In genomic region chr6:30804389-30805052, GRCm38 (mm10) we compare ENCODE assay signal across 8 mouse cellular contexts.
DNase-seq lines count a peak whose midpoint lies in the region; ATAC-seq and TF ChIP-seq lines count a peak whose summit lies in the region.
"Not testable (repeated sequence)": the region's sequence is repeated elsewhere in the genome, so short reads cannot be mapped to it uniquely, and the experiment has no call there.

No protein-coding gene starts in this region.

- H3K9me3 ChIP-seq in forebrain, postnatal 0 days (ENCODE audit: low read length); liver, embryonic 14.5 days (ENCODE audit: control insufficient read depth, low read length): not testable (repeated sequence)

- not testable (repeated sequence) for H3K79me2 ChIP-seq in myocyte (ENCODE audit: control insufficient read depth, insufficient read depth)

- peak; percentile 55 for DNase-seq in CD4-positive helper T cell, adult 2 months (ENCODE audit: low read depth, low spot score)
- peak; percentile 26 for DNase-seq in cerebellum, adult 11-12 months
- DNase-seq in forebrain, postnatal 0 days = not testable (repeated sequence)
- peak; percentile 21 to 25 for DNase-seq in heart, postnatal 14 days
- peak; percentile 5 to 13 for DNase-seq in kidney, postnatal 36 days
- peak in 1 of 3 experiments; percentile 12 for DNase-seq in liver, embryonic 14.5 days (ENCODE audit: low read depth in 3 of 3, low spot score in 3 of 3)
- DNase-seq in spleen, postnatal 36 days (ENCODE audit: low spot score in 2 of 2) = peak; percentile 50 to 60

- peak; percentile 68 for ATAC-seq in forebrain, postnatal 0 days
- ATAC-seq in liver, embryonic 14.5 days (ENCODE audit: insufficient read depth) = peak; percentile 33; the same call in 1 of the 2 replicates

- not testable (repeated sequence) for TF ChIP-seq EP300 in liver, embryonic 14.5 days (IDR thresholded peaks at IDR 0.05; ENCODE audit: low read depth)

- not testable (repeated sequence) for H3K27ac ChIP-seq in forebrain, postnatal 0 days (ENCODE audit: low read depth, low read length); liver, embryonic 14.5 days

- TF ChIP-seq POLR2A in myocyte (IDR thresholded peaks at IDR 0.05; ENCODE audit: insufficient read length, low read depth) = not testable (repeated sequence)

- intact Hi-C loops in heart, postnatal 14 days (cut with DNase I) = not testable (repeated sequence)

- H3K4me2 ChIP-seq in forebrain, postnatal 0 days (ENCODE audit: low read depth); liver, embryonic 14.5 days (ENCODE audit: low read depth); myocyte (ENCODE audit: low read depth): not testable (repeated sequence)

- not testable (repeated sequence) for TF ChIP-seq CTCF in forebrain, postnatal 0 days (IDR thresholded peaks at IDR 0.05; ENCODE audit: low read depth); liver, embryonic 14.5 days (IDR thresholded peaks at IDR 0.05; ENCODE audit: low read depth)

- H3K27me3 ChIP-seq in forebrain, postnatal 0 days (ENCODE audit: insufficient read depth, low read length); liver, embryonic 14.5 days (ENCODE audit: control insufficient read depth, insufficient read depth, low read length); myocyte (ENCODE audit: control insufficient read depth, insufficient read depth, insufficient read length): not testable (repeated sequence)

- 84% methylated on average over 6 of the region's 6 CpGs for WGBS in forebrain, postnatal 0 days
- 47% methylated on average over 6 of the region's 6 CpGs for WGBS in liver, embryonic 14.5 days (ENCODE audit: insufficient replicate concordance)

- H3K4me3 ChIP-seq in forebrain, postnatal 0 days (ENCODE audit: low read depth, low read length); liver, embryonic 14.5 days (ENCODE audit: insufficient read depth in 1 of 2, low read depth in 2 of 2, low read length in 2 of 2); myocyte: not testable (repeated sequence)

- not testable (repeated sequence) for H3K4me1 ChIP-seq in forebrain, postnatal 0 days (ENCODE audit: insufficient read depth); liver, embryonic 14.5 days (replicated peaks; ENCODE audit: control insufficient read depth in 2 of 2, insufficient read depth in 2 of 2, low read length in 1 of 2)

- not testable (repeated sequence) for H3ac ChIP-seq in myocyte (ENCODE audit: control insufficient read depth, insufficient read length)

- peaks cover 28% of the 10 kb centered on the region for H3K36me3 ChIP-seq in forebrain, postnatal 0 days (ENCODE audit: insufficient read depth)
- not testable (repeated sequence) for H3K36me3 ChIP-seq in liver, embryonic 14.5 days (replicated peaks; ENCODE audit: control insufficient read depth, insufficient read depth, low read depth)
- peaks cover 26% of the 10 kb centered on the region for H3K36me3 ChIP-seq in myocyte (ENCODE audit: control insufficient read depth, insufficient read depth)

- not testable (repeated sequence) for H3K9ac ChIP-seq in forebrain, postnatal 0 days; liver, embryonic 14.5 days (replicated peaks)

TF ChIP-seq in myocyte, 11 proteins besides CTCF, POLR2A, EP300 and RAD21:
- TF ChIP-seq POLR2AphosphoS2 (IDR thresholded peaks at IDR 0.05; ENCODE audit: insufficient read length, low read depth) = peak; percentile 19
